Mouse (Mus musculus) megakaryocyte, embryonic 14.5 days (primary cell): Measurements from ENCODE around the gene Urgcp.

Experiments
- FLI1 ChIP-seq: IDR thresholded peaks from 2 replicates; pipeline ENCODE4 v1.6.1; 2012; ENCODE audit warnings: low read length, inconsistent platforms, mixed read lengths
- GATA1 ChIP-seq: IDR thresholded peaks from 3 replicates; pipeline ENCODE4 v1.6.1; 2012; ENCODE audit warnings: mixed read lengths, low read length, inconsistent platforms, borderline replicate concordance

- no peak for TF ChIP-seq FLI1
- no peak for TF ChIP-seq GATA1
Measured at GRCm38 (mm10) chr11:5790431-5790830, 28.3 kb upstream of the Urgcp start.
